Mouse (Mus musculus) embryo, embryonic 11.5 days (tissue): ENCODE results near the gene Utp6.
"Not testable (repeated sequence)": the region's sequence is repeated elsewhere in the genome, so short reads cannot be mapped to it uniquely, and the experiment has no call there.

Experiments used
- DNase-seq: peaks from one replicate; pipeline ENCODE4 v3.0.0-alpha.2; 2012; ENCODE audit warnings: low read depth, low spot score

Utp6 gene

GRCm38 (mm10) chr11:79962125-79962876 is at the start of gene Utp6:
TSS of gene Utp6 (minus strand) at chr11:79962390.
- DNase-seq = peak; percentile 99

GRCm38 (mm10) chr11:79994271-79994988 is 32.2 kb upstream of the Utp6 start:
- DNase-seq = no peak

- peak; percentile 23 for DNase-seq
These were observed 31.4 kb upstream of the Utp6 start for GRCm38 (mm10) chr11:79993356-79994270.

GRCm38 (mm10) chr11:79992592-79993355 is 30.6 kb upstream of the Utp6 start, which contains the start of gene Suz12:
TSS of gene Suz12 (plus strand) at chr11:79993106.
- DNase-seq = peak; percentile 95

GRCm38 (mm10) chr11:79992035-79992591 is 29.9 kb upstream of the Utp6 start:
- no peak for DNase-seq

GRCm38 (mm10) chr11:79991600-79991999 is 29.4 kb upstream of the Utp6 start:
- DNase-seq = no peak

GRCm38 (mm10) chr11:79990120-79990519 is 27.9 kb upstream of the Utp6 start:
- DNase-seq = no peak

GRCm38 (mm10) chr11:79987896-79988295 is 25.7 kb upstream of the Utp6 start:
- no peak for DNase-seq

GRCm38 (mm10) chr11:79986886-79987285 is 24.7 kb upstream of the Utp6 start:
- DNase-seq = no peak

- not testable (repeated sequence) for DNase-seq
These were observed 15.6 kb upstream of the Utp6 start for GRCm38 (mm10) chr11:79977747-79978146.

GRCm38 (mm10) chr11:79977061-79977460 is 14.9 kb upstream of the Utp6 start:
- not testable (repeated sequence) for DNase-seq

GRCm38 (mm10) chr11:79976645-79977044 is 14.5 kb upstream of the Utp6 start:
- not testable (repeated sequence) for DNase-seq

GRCm38 (mm10) chr11:79976222-79976621 is 14.0 kb upstream of the Utp6 start:
- DNase-seq = no peak

GRCm38 (mm10) chr11:79975377-79975776 is 13.2 kb upstream of the Utp6 start:
- no peak for DNase-seq

- no peak for DNase-seq
These were observed 11.7 kb upstream of the Utp6 start for GRCm38 (mm10) chr11:79973626-79974476.

GRCm38 (mm10) chr11:79973133-79973532 is 10.9 kb upstream of the Utp6 start:
- no peak for DNase-seq

- DNase-seq = no peak
These were observed 5.6 kb upstream of the Utp6 start for GRCm38 (mm10) chr11:79967752-79968151.

GRCm38 (mm10) chr11:79965896-79966295 is 3.7 kb upstream of the Utp6 start:
- no peak for DNase-seq

- no peak for DNase-seq
These were observed 1.2 kb upstream of the Utp6 start for GRCm38 (mm10) chr11:79963212-79963974.
